Mouse (Mus musculus): Measurements from ENCODE around the gene Dnm2.

- TF ChIP-seq EP300 (optimal IDR thresholded peaks at IDR 0.05) (no peak), CTCF (IDR thresholded peaks at IDR 0.05; ENCODE audit: low read depth) (no peak)
These were observed 100.6 kb downstream of the Dnm2 start for GRCm38 (mm10) chr9:21525142-21525936.

All from stomach, postnatal 0 days (tissue).